Mouse (Mus musculus) brain, embryonic 14.5 days (tissue): ENCODE measurements at regions not wholly inside any gene's neighbourhood (a gene's known extent, or its start where the extent isn't known, plus 50 kb on each side); places are given as distances from the start of the nearest gene placed in this dataset.

Experiments used
- CTCF ChIP-seq: fragments of 200-500 bp; IDR thresholded peaks from 2 replicates; pipeline ENCODE4 v1.5.1; 2012; ENCODE audit warnings: inconsistent platforms, mild to moderate bottlenecking, moderate library complexity, borderline replicate concordance; ENCODE audit not compliant: insufficient read depth, insufficient read length; ENCODE audit errors: extremely low read depth
- POLR2A ChIP-seq: fragments of 200-500 bp; IDR thresholded peaks from 2 replicates; pipeline ENCODE4 v1.6.1; 2012; ENCODE audit warnings: mild to moderate bottlenecking, inconsistent platforms, borderline replicate concordance; ENCODE audit not compliant: poor library complexity, insufficient read depth, insufficient read length, severe bottlenecking; ENCODE audit errors: extremely low read depth

DNA sequence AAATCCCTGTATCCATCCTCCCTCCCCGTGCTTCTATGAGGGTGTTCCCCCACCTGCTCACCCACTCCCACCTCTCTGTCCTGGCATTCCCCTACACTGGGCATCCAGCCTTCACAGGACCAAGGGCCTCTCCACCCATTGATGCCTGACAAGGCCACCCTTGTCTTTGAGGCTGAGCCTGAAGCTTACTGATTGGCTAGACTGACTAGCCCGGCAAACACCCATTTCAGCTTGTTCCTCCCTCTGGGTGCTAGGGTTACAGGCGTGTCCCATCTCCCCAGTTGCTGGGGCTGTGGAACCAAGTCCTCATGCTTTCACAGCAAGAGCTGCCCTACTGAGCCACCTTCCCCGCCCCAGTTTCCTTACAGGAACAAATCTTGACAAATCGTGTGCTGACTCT lies 80.9 kb upstream of the Cry1 start:
- TF ChIP-seq CTCF (no peak), POLR2A (no peak)
